Mouse (Mus musculus) gastrocnemius, adult 2 months (tissue): ENCODE measurements around the gene Styxl1. TPM values are rescaled to one million over a fixed set of nuclear protein-coding genes. Genes with fewer than 3 reads are reported as not detected.

Experiments used
- DNase-seq: peaks from one replicate; pipeline ENCODE4 v3.0.0; 2022
- H3K27ac ChIP-seq: fragments of 200-600 bp; 2 replicates; pipeline ENCODE4 v1.8.1; 2022; ENCODE audit warnings: mild to moderate bottlenecking
- H3K4me3 ChIP-seq: fragments of 200-600 bp; 2 replicates; pipeline ENCODE4 v1.8.1; 2022; ENCODE audit warnings: mild to moderate bottlenecking, moderate library complexity
- CTCF ChIP-seq: fragments of 200-600 bp; IDR thresholded peaks from 2 replicates; pipeline ENCODE4 v1.8.1; 2022; ENCODE audit warnings: antibody characterized with exemption, mild to moderate bottlenecking, moderate library complexity
- intact Hi-C: fragments of 180-260 bp; cut with DNase I; formaldehyde crosslinking; loops from one replicate; pipeline ENCODE4 v1.15.1; 2025
- total RNA-seq, 2 experiments: library from RNA; stranded (reverse); gene quantifications; 2 replicates each; pipeline ENCODE4 v1.2.3; 2021

Styxl1 gene
- total RNA-seq, 2 experiments from 2014 or later: not detected

- peak; percentile 27 for DNase-seq
- intact Hi-C loops: no loop called here
- H3K4me3 ChIP-seq: no peak overlapping the region
- TF ChIP-seq CTCF: no peak
- no peak overlapping the region for H3K27ac ChIP-seq
Measured at GRCm38 (mm10) chr5:135730916-135731315, 47.3 kb downstream of the Styxl1 start.

DNA sequence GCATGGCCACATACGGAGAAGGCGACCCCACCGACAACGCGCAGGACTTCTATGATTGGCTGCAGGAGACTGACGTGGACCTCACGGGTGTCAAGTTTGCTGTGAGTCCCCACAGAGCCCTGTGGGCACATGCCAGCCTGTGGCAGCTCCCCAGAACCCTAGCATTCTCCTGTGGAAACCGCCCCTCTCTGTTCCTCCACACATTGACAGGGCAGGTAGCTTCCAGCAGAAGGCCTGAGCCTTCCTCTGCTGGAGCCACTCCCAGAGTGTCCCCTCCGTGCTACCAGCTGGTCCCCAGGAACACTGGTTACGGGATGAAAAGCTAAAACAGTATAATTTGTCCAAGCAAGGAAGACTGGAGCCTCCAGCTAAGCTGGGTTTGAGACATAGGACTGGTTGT, 47.9 kb downstream of the Styxl1 start:
- TF ChIP-seq CTCF: no peak
- Histone ChIP-seq H3K27ac (no peak overlapping the region), H3K4me3 (no peak overlapping the region)
- DNase-seq: no peak
- intact Hi-C loops: no loop called here

GRCm38 (mm10) chr5:135729351-135729750, 48.8 kb downstream of the Styxl1 start:
- no peak for DNase-seq

DNA sequence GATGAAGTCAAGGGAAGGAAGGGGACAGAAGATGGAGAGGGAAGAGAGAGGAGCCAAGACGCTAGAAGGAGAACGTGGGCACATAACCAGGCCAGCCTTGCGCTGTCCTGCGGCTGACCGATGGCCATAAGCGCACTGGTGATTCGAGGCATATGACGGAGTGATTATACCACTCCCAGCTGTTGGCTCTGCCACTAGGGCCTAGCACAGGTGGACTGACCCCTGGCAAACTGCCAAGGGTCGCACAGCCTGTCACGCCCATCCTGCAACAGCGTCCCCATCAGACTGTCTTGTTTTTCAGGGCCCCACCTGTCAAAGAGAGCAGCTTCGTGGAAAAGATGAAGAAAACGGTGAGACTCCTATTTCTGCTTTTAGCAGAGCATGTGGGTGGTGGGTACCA, 49.8 kb downstream of the Styxl1 start:
- H3K4me3 ChIP-seq: no peak overlapping the region
- TF ChIP-seq CTCF: no peak
- no peak for DNase-seq
- no peak overlapping the region for H3K27ac ChIP-seq
- intact Hi-C loops: loop anchor here (5.0 kb wide), 1 partner anchor 36 kb away; no protein-coding TSS in a partner anchor

More at GRCm38 (mm10) chr5:135729351-135729750, 48.8 kb downstream of the Styxl1 start:
- no peak for TF ChIP-seq CTCF
- Histone ChIP-seq H3K27ac (no peak overlapping the region), H3K4me3 (no peak overlapping the region)
- intact Hi-C loops: loop anchor here (5.0 kb wide), 1 partner anchor 37 kb away; no protein-coding TSS in a partner anchor

- Histone ChIP-seq H3K27ac (no peak overlapping the region), H3K4me3 (no peak overlapping the region)
- DNase-seq: no peak
- intact Hi-C loops: loop anchor here (5.0 kb wide), 1 partner anchor 36 kb away; no protein-coding TSS in a partner anchor
- TF ChIP-seq CTCF: no peak
Measured at GRCm38 (mm10) chr5:135727871-135728270, 50.3 kb downstream of the Styxl1 start.

GRCm38 (mm10) chr5:135726641-135727346, 51.4 kb downstream of the Styxl1 start:
- intact Hi-C loops: loop anchor here (5.0 kb wide), 1 partner anchor 34 kb away; no protein-coding TSS in a partner anchor

GRCm38 (mm10) chr5:135725991-135726390, 52.2 kb downstream of the Styxl1 start:
- Histone ChIP-seq H3K27ac (peak overlapping the region; percentile 68), H3K4me3 (peak overlapping the region; percentile 42)
- no peak for DNase-seq
- no peak for TF ChIP-seq CTCF
- intact Hi-C loops: loop anchor here (5.0 kb wide), 1 partner anchor 34 kb away; no protein-coding TSS in a partner anchor

More at GRCm38 (mm10) chr5:135726641-135727346, 51.4 kb downstream of the Styxl1 start:
- peak; percentile 68 for DNase-seq
- Histone ChIP-seq H3K4me3 (peak overlapping the region; percentile 30; the same call in 1 of the 2 replicates), H3K27ac (peak overlapping the region; percentile 68)
- no peak for TF ChIP-seq CTCF

GRCm38 (mm10) chr5:135725391-135725841, 52.8 kb downstream of the Styxl1 start:
- DNase-seq: peak; percentile 59
- Histone ChIP-seq H3K4me3 (peak overlapping the region; percentile 42), H3K27ac (peak overlapping the region; percentile 68)
- no peak for TF ChIP-seq CTCF
- intact Hi-C loops: loop anchor here (5.0 kb wide), 1 partner anchor 33 kb away; no protein-coding TSS in a partner anchor

DNA sequence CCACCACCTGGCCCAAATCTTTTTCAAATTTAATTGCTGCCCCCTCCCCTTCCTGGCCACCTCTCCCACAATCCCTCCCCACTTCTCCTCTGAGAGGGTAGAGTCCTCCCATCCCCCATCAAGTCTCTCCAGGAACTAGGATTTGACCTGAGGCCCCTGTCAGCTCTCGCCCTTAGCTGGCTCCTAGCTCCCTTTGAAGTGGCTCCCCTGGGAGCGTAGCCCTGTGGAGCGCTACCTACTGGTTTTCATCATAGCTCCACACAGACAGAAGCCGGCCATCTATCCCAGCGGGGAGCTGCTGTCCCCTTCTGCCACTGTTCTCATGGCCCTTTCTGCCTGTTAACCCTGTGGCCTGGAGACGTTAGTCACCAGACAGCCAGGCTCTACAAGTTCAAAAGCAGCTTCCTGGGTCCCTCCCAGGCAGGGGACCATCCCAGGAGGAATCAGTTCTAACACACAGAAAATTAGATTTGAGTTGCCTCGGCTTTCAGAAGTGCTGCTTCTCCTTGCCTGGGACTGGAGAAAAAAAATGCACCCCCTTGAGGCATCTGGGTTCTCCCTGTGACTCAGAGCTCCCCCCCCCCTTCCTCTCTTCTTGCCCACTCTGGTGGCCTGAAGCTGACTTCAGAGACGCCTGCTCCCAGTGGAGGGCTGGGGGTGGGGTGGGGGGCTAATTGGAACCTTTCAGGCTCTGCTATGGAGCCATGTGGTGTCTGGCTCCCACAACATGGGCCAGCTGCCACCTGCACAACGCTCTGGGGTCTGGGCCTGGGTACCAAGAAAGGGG, 53.5 kb downstream of the Styxl1 start:
- Histone ChIP-seq H3K27ac (peak overlapping the region; percentile 55), H3K4me3 (no peak overlapping the region)
- TF ChIP-seq CTCF: peak; percentile 4; the same call in 1 of the 2 replicates
- intact Hi-C loops: loop anchor here (5.0 kb wide), 1 partner anchor 32 kb away; no protein-coding TSS in a partner anchor
- DNase-seq: no peak

- H3K27ac ChIP-seq: 0 out of 2 replicates have a peak overlapping the region, but pooled peaks have one; percentile 7
- no peak for TF ChIP-seq CTCF
- intact Hi-C loops: no loop called here
- no peak for DNase-seq
- no peak overlapping the region for H3K4me3 ChIP-seq
Measured at GRCm38 (mm10) chr5:135723165-135723751, 54.9 kb downstream of the Styxl1 start.

GRCm38 (mm10) chr5:135722121-135722520, 56.1 kb downstream of the Styxl1 start:
- intact Hi-C loops: no loop called here
- Histone ChIP-seq H3K4me3 (peak overlapping the region; percentile 46), H3K27ac (peak overlapping the region; percentile 59)
- DNase-seq: peak; percentile 82
- TF ChIP-seq CTCF: no peak

GRCm38 (mm10) chr5:135721076-135721475, 57.1 kb downstream of the Styxl1 start:
- no peak for TF ChIP-seq CTCF
- H3K27ac ChIP-seq: no peak overlapping the region; the same call in 1 of the 2 replicates
- no peak overlapping the region for H3K4me3 ChIP-seq
- no peak for DNase-seq
- intact Hi-C loops: no loop called here
